Mouse (Mus musculus) activated CD4-positive, CD25-positive, alpha-beta regulatory T cell, adult 4 months (primary cell): Measurements from ENCODE around the gene 1810065E05Rik. TPM values are rescaled to one million over a fixed set of nuclear protein-coding genes. Genes with fewer than 3 reads are reported as not detected.

Experiments used
- ATAC-seq: one replicate; pipeline ENCODE4 v1.8.0; 2017
- polyA plus RNA-seq, 2 experiments: library from polyadenylated mRNA; unstranded; fragments of 100-300 nt; shearing (Covaris generic); gene quantifications; one replicate each; pipeline ENCODE4 v1.2.1; 2017

The 1810065E05Rik gene
- polyA plus RNA-seq: not detected

DNA sequence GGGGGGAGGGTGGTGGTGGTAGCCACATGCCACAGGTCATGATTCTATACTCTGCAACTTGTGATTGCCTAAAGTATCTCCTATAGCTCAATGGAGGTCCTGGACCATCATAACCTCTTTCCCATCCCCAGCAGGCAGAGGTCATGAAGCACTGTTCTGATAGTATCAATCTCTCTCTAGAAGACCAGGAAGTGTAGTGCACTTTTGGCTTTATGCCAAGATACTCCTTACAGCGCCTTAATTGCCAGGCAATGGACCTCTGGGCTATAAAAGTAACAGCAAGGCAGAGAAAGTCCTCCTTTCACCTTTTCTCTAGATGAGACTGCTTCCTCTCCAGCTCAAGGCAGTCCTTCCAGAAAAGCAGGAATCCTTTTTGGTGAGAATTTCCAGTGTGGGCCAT is at the start of gene 1810065E05Rik:
Gene 1810065E05Rik, plus strand, starts transcription at position 297 of the 400 bp plus-strand sequence.
- no peak for ATAC-seq

DNA sequence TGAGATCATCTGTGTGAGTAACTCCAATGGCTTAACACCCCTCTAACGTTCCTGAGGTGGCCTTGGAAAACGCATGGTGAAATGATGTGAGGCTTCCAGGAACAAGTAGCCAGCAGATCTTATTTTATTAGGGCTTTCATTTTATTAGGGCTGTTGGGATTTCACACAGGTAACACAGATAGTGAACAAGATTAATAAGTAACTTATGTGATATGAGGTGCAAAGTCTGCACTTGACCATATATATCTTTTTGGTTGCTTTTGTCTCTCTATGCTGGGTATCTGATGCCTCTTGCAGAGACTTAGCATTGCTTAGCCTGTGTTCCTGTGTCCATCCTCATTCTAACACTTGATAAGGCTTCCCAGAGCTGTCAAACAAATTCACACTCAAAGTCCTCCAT is 43.6 kb upstream of the 1810065E05Rik start:
- no peak for ATAC-seq

- no peak for ATAC-seq
These were observed 43.2 kb upstream of the 1810065E05Rik start for GRCm38 (mm10) chr11:58377686-58378085.

DNA sequence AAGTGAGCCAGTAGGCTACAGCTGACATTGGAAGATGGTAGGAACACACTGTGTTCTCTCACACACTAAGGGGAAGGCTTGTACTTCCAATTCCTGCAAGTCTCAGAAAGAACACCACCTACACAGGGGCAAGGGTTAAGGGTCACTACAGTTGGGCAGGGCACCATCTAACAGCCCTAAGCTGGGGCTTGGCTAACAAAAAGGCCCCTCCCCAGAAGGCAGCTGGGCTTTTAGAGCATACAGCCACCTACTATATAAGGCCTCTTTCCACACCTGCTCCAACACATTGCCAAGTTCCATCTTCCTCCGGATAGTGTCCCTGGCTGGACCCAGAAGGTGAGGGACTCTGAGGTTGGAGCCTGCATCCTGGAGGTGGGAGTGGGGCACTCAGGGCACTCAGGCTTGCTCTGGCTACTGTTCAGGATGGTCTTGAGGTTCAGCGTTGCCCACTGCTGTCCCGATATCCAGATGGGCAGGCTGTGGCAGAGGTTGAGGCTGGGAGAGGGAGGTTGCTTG is 42.1 kb upstream of the 1810065E05Rik start, which contains the start of gene Lypd8:
Gene Lypd8, plus strand, starts transcription at position 281 of the 516 bp plus-strand sequence.
- no peak for ATAC-seq

- no peak for ATAC-seq
These were observed 41.4 kb upstream of the 1810065E05Rik start for GRCm38 (mm10) chr11:58379516-58379915.

DNA sequence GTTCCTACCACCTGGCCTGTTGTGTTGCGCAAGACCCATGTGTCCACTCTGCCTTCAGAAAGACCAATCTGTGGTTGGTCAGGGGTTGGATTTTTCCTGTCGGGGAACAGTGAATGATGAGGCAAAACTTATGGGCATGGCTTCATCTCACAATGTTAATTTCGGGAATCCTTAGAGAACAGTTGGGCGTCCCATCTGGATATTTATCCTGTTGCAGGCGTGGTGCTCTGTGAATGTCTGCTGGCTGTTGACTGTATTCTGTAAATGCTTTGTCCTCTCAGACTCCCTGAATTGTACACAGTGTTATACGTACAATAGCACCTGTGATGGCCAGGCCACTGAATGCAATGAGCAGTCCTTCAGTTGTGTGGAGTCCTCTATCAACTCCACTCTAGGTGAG is 38.4 kb upstream of the 1810065E05Rik start:
- ATAC-seq: no peak

DNA sequence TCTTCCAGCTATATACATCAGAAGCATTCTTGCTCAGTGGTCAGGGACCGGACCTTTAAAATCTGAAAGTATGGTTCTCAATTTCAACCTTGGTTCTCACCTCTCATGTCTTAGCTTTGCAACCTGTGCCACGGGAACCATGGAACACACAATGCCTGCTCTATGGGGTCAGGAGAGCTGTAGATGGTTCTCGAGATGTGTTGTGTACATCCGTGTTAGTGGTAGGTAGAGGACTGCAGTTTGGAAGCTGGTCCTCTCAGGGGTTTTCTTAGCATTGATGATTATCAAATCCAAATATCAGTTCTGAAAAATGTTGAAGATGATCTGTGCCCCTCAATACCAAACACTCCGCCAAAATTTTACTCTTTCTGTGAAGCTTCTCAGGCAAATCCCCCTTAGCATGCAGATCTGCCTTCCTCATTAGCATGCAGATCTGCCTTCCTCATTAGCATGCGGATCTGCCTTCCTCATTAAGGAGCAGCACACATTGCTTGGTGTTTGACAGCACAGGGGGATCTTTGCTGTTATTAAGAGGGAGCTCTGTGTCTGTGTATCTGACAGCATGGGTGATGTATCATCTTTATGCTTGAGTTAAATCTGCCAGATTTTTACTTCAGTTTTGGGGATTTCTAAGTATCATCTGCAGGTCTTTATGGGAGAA is 20.8 kb upstream of the 1810065E05Rik start:
- no peak for ATAC-seq

GRCm38 (mm10) chr11:58400655-58401054 is 20.3 kb upstream of the 1810065E05Rik start:
- no peak for ATAC-seq

DNA sequence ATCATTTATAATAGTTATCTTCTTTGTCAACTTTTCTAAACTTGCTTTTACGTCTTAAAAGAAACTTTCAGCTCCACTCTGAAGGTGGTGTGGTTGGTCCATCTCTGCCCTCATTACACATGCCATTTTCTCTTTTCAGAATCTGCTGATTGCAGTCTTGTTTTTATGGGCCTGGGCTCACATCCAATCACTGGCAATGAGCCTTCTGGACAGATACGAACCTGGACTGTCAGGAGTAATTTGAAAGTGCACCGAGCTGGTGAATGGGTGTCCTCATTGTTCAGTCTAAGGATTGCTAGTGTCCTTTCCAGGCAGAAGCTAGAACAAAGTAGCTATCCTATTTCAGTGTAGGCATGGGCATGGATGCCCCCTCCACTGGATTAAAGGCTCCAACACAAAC is 12.8 kb upstream of the 1810065E05Rik start:
- ATAC-seq: no peak

DNA sequence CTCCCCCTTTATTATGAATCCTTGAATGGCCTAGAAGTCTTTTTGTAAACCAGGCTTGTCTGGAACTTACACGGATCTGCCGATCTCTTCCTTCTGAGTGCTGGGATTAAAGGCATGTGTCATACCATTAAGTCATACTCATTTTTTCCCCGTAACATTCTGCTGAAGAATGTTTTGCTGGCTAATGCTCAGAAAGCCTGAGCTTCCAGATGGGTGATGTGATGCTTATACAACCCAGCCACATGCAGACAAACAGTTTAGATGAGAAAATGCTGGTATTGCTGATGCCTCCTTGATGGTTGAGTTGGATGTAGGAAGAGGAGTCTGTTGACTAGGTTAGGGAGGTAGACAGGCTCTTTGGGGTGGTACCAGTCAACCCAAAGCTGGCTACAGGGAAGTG is 2.6 kb upstream of the 1810065E05Rik start:
- no peak for ATAC-seq

DNA sequence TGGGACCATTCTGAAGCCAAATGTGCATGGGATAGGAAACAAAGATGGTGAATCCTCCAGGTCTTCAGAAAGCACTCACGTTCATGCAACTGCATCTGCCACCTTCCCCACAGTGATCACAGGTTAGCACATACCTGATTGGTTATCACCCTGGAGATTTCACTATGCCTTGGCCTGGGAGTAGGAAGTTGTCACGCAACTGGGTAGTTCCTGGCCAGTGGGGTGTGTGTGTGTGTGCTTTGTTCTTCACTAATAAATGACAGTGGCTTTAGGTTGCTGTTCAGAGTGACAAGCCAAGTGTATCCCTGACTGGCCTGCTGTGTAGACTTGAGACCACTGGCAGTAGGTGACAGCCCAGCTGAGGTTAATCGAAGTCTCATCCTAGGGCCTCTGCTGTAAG is 11.3 kb downstream of the 1810065E05Rik start, which contains the start of gene Gm12253:
Gene Gm12253, plus strand, starts transcription at position 301 of the 400 bp plus-strand sequence.
- ATAC-seq: no peak

- ATAC-seq: no peak
These were observed 17.0 kb downstream of the 1810065E05Rik start for GRCm38 (mm10) chr11:58437866-58438265.

DNA sequence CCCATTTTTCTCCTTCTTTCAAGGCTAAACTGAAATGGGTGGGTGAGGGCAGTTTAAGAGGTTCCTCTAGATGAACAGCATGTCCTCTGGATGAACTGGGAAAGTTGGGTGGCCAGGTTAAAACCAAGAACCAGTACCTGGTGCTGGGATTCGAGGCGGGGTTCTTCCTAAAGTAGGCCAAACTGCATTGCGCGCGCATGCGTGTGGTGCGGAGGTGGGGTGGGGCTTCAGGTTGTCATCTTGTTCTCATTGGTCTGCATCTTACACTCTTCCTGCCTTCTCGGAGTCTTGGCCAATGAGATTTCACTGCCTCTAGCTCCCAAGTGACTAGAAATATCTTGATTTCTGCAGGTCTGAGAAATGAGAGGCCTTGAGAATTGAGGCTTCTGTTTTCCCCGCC is 31.8 kb downstream of the 1810065E05Rik start, which contains the start of gene Lypd9:
Gene Lypd9, minus strand, starts transcription at position 165 of the 400 bp plus-strand sequence.
- no peak for ATAC-seq

GRCm38 (mm10) chr11:58453592-58453991 is 32.7 kb downstream of the 1810065E05Rik start:
- no peak for ATAC-seq

GRCm38 (mm10) chr11:58462170-58462569 is 41.3 kb downstream of the 1810065E05Rik start, which contains the start of gene Olfr30:
TSS of gene Olfr30 (minus strand) at chr11:58462270.
- ATAC-seq: no peak

Other genes starting within 250 kb of the 1810065E05Rik start
- gene Mrpl22, start 249.4 kb upstream of the 1810065E05Rik start, polyA plus RNA-seq: 10 to 100 TPM; 63.7 to 66.7 TPM
- gene Igtp, start 221.6 kb upstream of the 1810065E05Rik start, polyA plus RNA-seq: 100 to 1,000 TPM; 396 to 413 TPM
- 10 to 100 TPM; 52.8 to 55.5 TPM for gene Irgm2, start 221.5 kb upstream of the 1810065E05Rik start, polyA plus RNA-seq
- not detected for gene 4930438A08Rik, start 146.3 kb upstream of the 1810065E05Rik start, polyA plus RNA-seq
- 10 to 100 TPM in 1 of 2 experiments, 1 to 10 TPM in 1; 6.5 to 10.3 TPM for gene Zfp692, start 114.0 kb upstream of the 1810065E05Rik start, polyA plus RNA-seq
- gene Zfp672, start 90.8 kb upstream of the 1810065E05Rik start, polyA plus RNA-seq: 10 to 100 TPM; 43.4 to 44.5 TPM
- 1 to 10 TPM; 3.7 to 5.9 TPM for gene Sh3bp5l, start 90.4 kb upstream of the 1810065E05Rik start, polyA plus RNA-seq
- gene Lypd8, start 42.1 kb upstream of the 1810065E05Rik start, polyA plus RNA-seq: not detected
- not detected for gene Gm12253, start 11.4 kb downstream of the 1810065E05Rik start, polyA plus RNA-seq
- not detected for gene Lypd9, start 31.8 kb downstream of the 1810065E05Rik start, polyA plus RNA-seq
- gene Olfr30, start 41.2 kb downstream of the 1810065E05Rik start, polyA plus RNA-seq: not detected
- not detected for gene Olfr332, start 71.4 kb downstream of the 1810065E05Rik start, polyA plus RNA-seq
- gene Olfr331, start 81.5 kb downstream of the 1810065E05Rik start, polyA plus RNA-seq: not detected
- gene Olfr330, start 113.7 kb downstream of the 1810065E05Rik start, polyA plus RNA-seq: under 1 TPM in 1 of 2 experiments, not detected in 1; 0.16 TPM
- gene Olfr329-ps, start 125.3 kb downstream of the 1810065E05Rik start, polyA plus RNA-seq: not detected
- gene Olfr328, start 134.5 kb downstream of the 1810065E05Rik start, polyA plus RNA-seq: not detected
- gene Olfr224, start 149.4 kb downstream of the 1810065E05Rik start, polyA plus RNA-seq: not detected
- not detected for gene Olfr325, start 156.6 kb downstream of the 1810065E05Rik start, polyA plus RNA-seq
- gene Olfr324, start 174.0 kb downstream of the 1810065E05Rik start, polyA plus RNA-seq: not detected
- not detected for gene 2210407C18Rik, start 195.0 kb downstream of the 1810065E05Rik start, polyA plus RNA-seq
- not detected for gene Olfr323, start 209.4 kb downstream of the 1810065E05Rik start, polyA plus RNA-seq
- not detected for gene Trim58, start 219.4 kb downstream of the 1810065E05Rik start, polyA plus RNA-seq
- gene Olfr322, start 237.7 kb downstream of the 1810065E05Rik start, polyA plus RNA-seq: not detected